Mouse (Mus musculus) MEL (cell line): ENCODE measurements around the gene Lurap1. TPM values are rescaled to one million over a fixed set of nuclear protein-coding genes. Genes with fewer than 3 reads are reported as not detected.

Experiments used
- DNase-seq: peaks from one replicate; pipeline ENCODE4 v3.0.0; 2011; ENCODE audit warnings: low read depth, low spot score
- H3K27ac ChIP-seq: 2 replicates; pipeline ENCODE4 v1.5.1; 2012; ENCODE audit warnings: low read depth, mild to moderate bottlenecking, control low read depth, low read length, moderate library complexity; ENCODE audit not compliant: control insufficient read depth
- H3K27me3 ChIP-seq, 2 experiments: fragments of 150-350 bp in 1 of 2; sonication (generic) in 1 of 2; 2 replicates each; pipeline ENCODE4 v1.6.1; 2012; ENCODE audit warnings: low read length in 2 of 2, mild to moderate bottlenecking in 2 of 2, improper control_type of control experiment in 1 of 2, moderate library complexity in 1 of 2; ENCODE audit not compliant: insufficient read depth in 2 of 2, control insufficient read depth in 1 of 2
- H3K36me3 ChIP-seq, 2 experiments: 2 replicates each; pipeline ENCODE4 v1.6.1; 2012 to 2014; ENCODE audit warnings: low read length in 2 of 2, improper control_type of control experiment in 1 of 2, inconsistent platforms in 1 of 2, mild to moderate bottlenecking in 1 of 2; ENCODE audit not compliant: insufficient read depth in 2 of 2, control insufficient read depth in 1 of 2
- H3K4me1 ChIP-seq, 2 experiments: fragments of 150-350 bp in 1 of 2; sonication (generic) in 1 of 2; 2 replicates each; pipeline ENCODE4 v1.6.1; 2012; ENCODE audit warnings: low read length in 2 of 2, improper control_type of control experiment in 1 of 2, mild to moderate bottlenecking in 1 of 2; ENCODE audit not compliant: insufficient read depth in 2 of 2, control insufficient read depth in 1 of 2
- H3K4me3 ChIP-seq, 2 experiments: fragments of 150-350 bp in 1 of 2; sonication (generic) in 1 of 2; 2 replicates each; pipeline ENCODE4 v1.5.1; 2012; ENCODE audit warnings: low read depth in 2 of 2, low read length in 2 of 2, mild to moderate bottlenecking in 2 of 2, moderate library complexity in 2 of 2, control low read depth in 1 of 2, improper control_type of control experiment in 1 of 2; ENCODE audit not compliant: control insufficient read depth in 1 of 2, insufficient read depth in 1 of 2
- H3K79me2 ChIP-seq: 2 replicates; pipeline ENCODE4 v1.6.1; 2012; ENCODE audit warnings: mild to moderate bottlenecking, low read length, moderate library complexity; ENCODE audit not compliant: control insufficient read depth, poor library complexity, insufficient read depth
- H3K9ac ChIP-seq: 2 replicates; pipeline ENCODE4 v1.6.1; 2012; ENCODE audit warnings: low read depth, mild to moderate bottlenecking, control low read depth, low read length, moderate library complexity; ENCODE audit not compliant: control insufficient read depth, poor library complexity, severe bottlenecking
- H3K9me3 ChIP-seq: fragments of 150-350 bp; sonication (generic); replicated peaks from 2 replicates; pipeline ENCODE4 v1.6.1; 2012; ENCODE audit warnings: mild to moderate bottlenecking, low read length, improper control_type of control experiment, moderate library complexity; ENCODE audit not compliant: insufficient read depth
- CHD2 ChIP-seq: IDR thresholded peaks from 2 replicates; pipeline ENCODE4 v1.6.1; 2011; ENCODE audit warnings: low read length, improper control_type of control experiment
- E2F4 ChIP-seq: IDR thresholded peaks from 2 replicates; pipeline ENCODE4 v1.6.1; 2011; ENCODE audit warnings: low read depth, low read length, improper control_type of control experiment, borderline replicate concordance
- ELF1 ChIP-seq: IDR thresholded peaks from 2 replicates; pipeline ENCODE4 v1.6.1; 2014; ENCODE audit warnings: low read depth, mild to moderate bottlenecking, inconsistent platforms, low read length, improper control_type of control experiment, moderate library complexity
- EP300 ChIP-seq, 2 experiments: IDR thresholded peaks; 2 replicates each; pipeline ENCODE4 v1.6.1; 2011; ENCODE audit warnings: improper control_type of control experiment in 2 of 2, low read length in 2 of 2, low read depth in 1 of 2, mild to moderate bottlenecking in 1 of 2
- GABPA ChIP-seq: IDR thresholded peaks from 2 replicates; pipeline ENCODE4 v1.6.1; 2012; ENCODE audit warnings: low read depth, mild to moderate bottlenecking, inconsistent platforms, low read length, improper control_type of control experiment, moderate library complexity
- GATA1 ChIP-seq: IDR thresholded peaks from 2 replicates; pipeline ENCODE4 v1.6.1; 2011; ENCODE audit warnings: low read depth, low read length, improper control_type of control experiment
- HCFC1 ChIP-seq: IDR thresholded peaks from 2 replicates; pipeline ENCODE4 v1.6.1; 2012; ENCODE audit warnings: low read depth, mild to moderate bottlenecking, inconsistent platforms, low read length, improper control_type of control experiment, moderate library complexity
- JUND ChIP-seq: IDR thresholded peaks from 2 replicates; pipeline ENCODE4 v1.6.1; 2011; ENCODE audit warnings: low read depth, mild to moderate bottlenecking, improper control_type of control experiment, low read length
- KAT2A ChIP-seq: conservative IDR thresholded peaks from 2 replicates; pipeline ENCODE4 v1.6.1; 2012; ENCODE audit warnings: low read depth, low read length, improper control_type of control experiment, inconsistent platforms
- MAZ ChIP-seq: IDR thresholded peaks from 2 replicates; pipeline ENCODE4 v1.6.1; 2012; ENCODE audit warnings: low read depth, mild to moderate bottlenecking, inconsistent platforms, low read length, improper control_type of control experiment
- MEF2A ChIP-seq: IDR thresholded peaks from 2 replicates; pipeline ENCODE4 v1.6.1; 2014; ENCODE audit warnings: low read depth, mild to moderate bottlenecking, inconsistent platforms, low read length, improper control_type of control experiment; ENCODE audit not compliant: poor library complexity, insufficient replicate concordance, severe bottlenecking; ENCODE audit errors: extremely low read depth
- MYB ChIP-seq: IDR thresholded peaks from 2 replicates; pipeline ENCODE4 v1.6.1; 2011; ENCODE audit warnings: mild to moderate bottlenecking, low read depth, low read length, improper control_type of control experiment
- NELFE ChIP-seq: IDR thresholded peaks from 2 replicates; pipeline ENCODE4 v1.6.1; 2011; ENCODE audit warnings: low read depth, low read length, improper control_type of control experiment
- NRF1 ChIP-seq: IDR thresholded peaks from 2 replicates; pipeline ENCODE4 v1.6.1; 2014; ENCODE audit warnings: low read depth, mild to moderate bottlenecking, inconsistent platforms, low read length, improper control_type of control experiment, moderate library complexity; ENCODE audit not compliant: poor library complexity, insufficient read depth, severe bottlenecking
- POLR2A ChIP-seq, 2 experiments: IDR thresholded peaks; 2 replicates each; pipeline ENCODE4 v1.6.1; 2011 to 2012; ENCODE audit warnings: low read length in 2 of 2, mild to moderate bottlenecking in 2 of 2, control low read depth in 1 of 2, improper control_type of control experiment in 1 of 2, low read depth in 1 of 2, moderate library complexity in 1 of 2; ENCODE audit not compliant: control insufficient read depth in 1 of 2, insufficient read depth in 1 of 2, poor library complexity in 1 of 2
- POLR2AphosphoS2 ChIP-seq: IDR thresholded peaks from 2 replicates; pipeline ENCODE4 v1.6.1; 2011; ENCODE audit warnings: low read length, improper control_type of control experiment
- POLR2AphosphoS5 ChIP-seq: IDR thresholded peaks from 2 replicates; pipeline ENCODE4 v1.6.1; 2012; ENCODE audit warnings: low read depth, borderline replicate concordance, mild to moderate bottlenecking, inconsistent platforms, low read length, moderate library complexity, mixed read lengths
- RAD21 ChIP-seq: IDR thresholded peaks from 2 replicates; pipeline ENCODE4 v1.6.1; 2011; ENCODE audit warnings: mild to moderate bottlenecking, low read depth, low read length, improper control_type of control experiment
- RCOR1 ChIP-seq: IDR thresholded peaks from 2 replicates; pipeline ENCODE4 v1.6.1; 2012; ENCODE audit warnings: low read depth, mild to moderate bottlenecking, inconsistent platforms, low read length, improper control_type of control experiment
- SIN3A ChIP-seq: IDR thresholded peaks from 2 replicates; pipeline ENCODE4 v1.6.1; 2012; ENCODE audit warnings: low read length, improper control_type of control experiment, inconsistent platforms
- SMC3 ChIP-seq: IDR thresholded peaks from 2 replicates; pipeline ENCODE4 v1.6.1; 2011; ENCODE audit warnings: low read depth, low read length, improper control_type of control experiment
- TAL1 ChIP-seq: IDR thresholded peaks from 2 replicates; pipeline ENCODE4 v1.6.1; 2012; ENCODE audit warnings: mild to moderate bottlenecking, inconsistent platforms, low read length, moderate library complexity, mixed read lengths
- TBP ChIP-seq: IDR thresholded peaks from 2 replicates; pipeline ENCODE4 v1.8.0; 2011; ENCODE audit warnings: low read depth, low read length, improper control_type of control experiment
- TCF12 ChIP-seq: IDR thresholded peaks from 2 replicates; pipeline ENCODE4 v1.6.1; 2014; ENCODE audit warnings: low read depth, mild to moderate bottlenecking, inconsistent platforms, low read length, improper control_type of control experiment, moderate library complexity
- UBTF ChIP-seq: IDR thresholded peaks from 2 replicates; pipeline ENCODE4 v1.6.1; 2012; ENCODE audit warnings: low read depth, mild to moderate bottlenecking, inconsistent platforms, low read length, improper control_type of control experiment, moderate library complexity, borderline replicate concordance; ENCODE audit not compliant: insufficient read depth
- USF2 ChIP-seq, 2 experiments: IDR thresholded peaks; 2 replicates each; pipeline ENCODE4 v1.6.1; 2011 to 2012; ENCODE audit warnings: improper control_type of control experiment in 2 of 2, low read length in 2 of 2, borderline replicate concordance in 1 of 2, inconsistent platforms in 1 of 2, low read depth in 1 of 2, mild to moderate bottlenecking in 1 of 2; ENCODE audit not compliant: insufficient read depth in 1 of 2
- ZC3H11A ChIP-seq: IDR thresholded peaks from 2 replicates; pipeline ENCODE4 v1.6.1; 2012; ENCODE audit warnings: low read depth, mild to moderate bottlenecking, inconsistent platforms, low read length, improper control_type of control experiment
- ZKSCAN1 ChIP-seq: IDR thresholded peaks from 2 replicates; pipeline ENCODE4 v1.6.1; 2012; ENCODE audit warnings: low read depth, mild to moderate bottlenecking, inconsistent platforms, low read length, improper control_type of control experiment, moderate library complexity
- ZMIZ1 ChIP-seq: IDR thresholded peaks from 2 replicates; pipeline ENCODE4 v1.6.1; 2012; ENCODE audit warnings: low read depth, mild to moderate bottlenecking, inconsistent platforms, low read length, improper control_type of control experiment, moderate library complexity
- ZNF384 ChIP-seq: IDR thresholded peaks from 2 replicates; pipeline ENCODE4 v1.6.1; 2012; ENCODE audit warnings: low read depth, mild to moderate bottlenecking, inconsistent platforms, low read length, improper control_type of control experiment
- polyA plus RNA-seq, 2 experiments: library from polyadenylated mRNA; stranded (reverse) in 1 of 2; unstranded in 1 of 2; fragments of >175 nt in 1 of 2; fragments of >200 nt in 1 of 2; gene quantifications; 2 replicates each; pipeline versions ENCODE4 v1.2.1 to v1.2.4; 2012; ENCODE audit warnings: low replicate concordance in 2 of 2, low read depth in 1 of 2; ENCODE audit not compliant: insufficient read length in 2 of 2, insufficient read depth in 1 of 2, missing spikeins in 1 of 2
- total RNA-seq: library from RNA; depleted of rRNA; stranded (reverse); fragments of 300-350 nt; gene quantifications from 2 replicates; pipeline ENCODE4 v1.2.3, GENCODE M21; 2012

Gene Lurap1
- total and polyA plus RNA-seq, 3 experiments, result 0.85 to 1.2 TPM; not detected in 1

- peaks cover 0 to 13% of the 10 kb centered on the region in 2 experiments; a peak in 2 of 4 replicates for H3K36me3 ChIP-seq
- no peak for TF ChIP-seq HCFC1
Observed at GRCm38 (mm10) chr4:116127956-116128355, 23.2 kb downstream of the Lurap1 start.

GRCm38 (mm10) chr4:116125803-116126386 lies 25.2 kb downstream of the Lurap1 start:
- H3K4me1 ChIP-seq, result peaks cover 2 to 14% of the 10 kb centered on the region in 2 experiments; a peak in 3 of 4 replicates
- H3K79me2 ChIP-seq, result peaks cover 13% of the 10 kb centered on the region
- peak; percentile 75 for DNase-seq
- no peak overlapping the region for H3K4me3 ChIP-seq
- H3K27me3 ChIP-seq, result no peaks in the 10 kb centered on the region
- peaks cover 0 to 22% of the 10 kb centered on the region in 2 experiments; a peak in 2 of 4 replicates for H3K36me3 ChIP-seq
- no peak overlapping the region for H3K9ac ChIP-seq
- H3K9me3 ChIP-seq, result no peaks in the 10 kb centered on the region
- H3K27ac ChIP-seq, result peak overlapping the region; percentile 50
- TF ChIP-seq ZKSCAN1 (no peak), GABPA (no peak), TAL1 (peak; percentile 59), E2F4 (no peak), MEF2A (no peak), ZNF384 (no peak; the same call in 1 of the 2 replicates), SIN3A (peak; percentile 57; the same call in 1 of the 2 replicates), UBTF (no peak), NRF1 (no peak), ELF1 (no peak), EP300 (IDR thresholded peaks at IDR 0.05; ENCODE audit: low read depth in 1 of 2, low read length in 2 of 2) (peak; percentile 82 to 83), POLR2AphosphoS2 (no peak), CHD2 (no peak), USF2 (IDR thresholded peaks at IDR 0.05; ENCODE audit: borderline replicate concordance in 1 of 2, insufficient read depth in 1 of 2, low read depth in 1 of 2, low read length in 2 of 2) (no peak), MYB (peak; percentile 42; the same call in 1 of the 2 replicates), TCF12 (peak; percentile 87), JUND (no peak), ZMIZ1 (no peak), RAD21 (no peak), HCFC1 (no peak; the same call in 1 of the 2 replicates), NELFE (no peak), MAZ (no peak), SMC3 (no peak), GATA1 (peak; percentile 88), KAT2A (no peak), POLR2A (IDR thresholded peaks at IDR 0.05; ENCODE audit: control insufficient read depth in 1 of 2, insufficient read depth in 1 of 2, low read depth in 1 of 2, low read length in 2 of 2, poor library complexity in 1 of 2) (no peak), TBP (peak; percentile 96), POLR2AphosphoS5 (no peak), ZC3H11A (no peak), RCOR1 (peak; percentile 96)

More at GRCm38 (mm10) chr4:116127956-116128355, 23.2 kb downstream of the Lurap1 start:
- Histone ChIP-seq H3K79me2 (peaks cover 7% of the 10 kb centered on the region), H3K27ac (no peak overlapping the region), H3K4me3 (no peak overlapping the region), H3K4me1 (peaks cover 2 to 13% of the 10 kb centered on the region in 2 experiments; a peak in 3 of 4 replicates), H3K9ac (no peak overlapping the region), H3K9me3 (no peaks in the 10 kb centered on the region), H3K27me3 (no peaks in the 10 kb centered on the region)
- no peak for DNase-seq
